Mouse (Mus musculus) thymus, adult 2 months (tissue): ENCODE data around the gene Sall4.

Experiments
- CTCF ChIP-seq: fragments of 200-500 bp; IDR thresholded peaks from 2 replicates; pipeline ENCODE4 v1.5.1; 2012; ENCODE audit warnings: mild to moderate bottlenecking, control low read depth, low read length, moderate library complexity, borderline replicate concordance; ENCODE audit not compliant: control insufficient read depth, poor library complexity, insufficient read depth; ENCODE audit errors: extremely low read depth
- POLR2A ChIP-seq: fragments of 200-500 bp; IDR thresholded peaks from 2 replicates; pipeline ENCODE4 v1.6.1; 2012; ENCODE audit warnings: mild to moderate bottlenecking, low read length, control low read depth, moderate library complexity; ENCODE audit not compliant: control insufficient read depth, poor library complexity, insufficient read depth; ENCODE audit errors: extremely low read depth

DNA sequence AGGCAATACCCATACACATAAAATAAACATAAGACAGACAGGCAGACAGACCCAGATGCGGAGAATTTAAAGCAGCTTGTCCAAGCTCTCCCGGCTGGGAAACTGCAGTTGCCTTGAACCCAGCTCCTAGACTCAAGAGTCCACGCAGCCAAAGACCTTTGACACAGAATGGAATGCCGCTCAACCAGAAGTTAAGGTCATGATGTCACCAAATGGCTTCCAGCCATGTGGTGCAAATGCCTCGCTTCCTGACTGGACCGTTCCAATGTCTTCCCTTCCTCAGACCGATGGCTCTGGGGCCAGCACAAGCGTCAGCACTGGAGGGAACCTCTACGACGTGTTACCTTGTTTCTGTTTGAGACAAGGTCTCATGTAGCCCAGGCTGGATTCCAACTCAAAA lies 29.9 kb downstream of the Sall4 start:
- TF ChIP-seq CTCF (no peak), POLR2A (no peak)
